Mouse (Mus musculus): ENCODE data around the gene Clec2l.
A peak's percentile ranks its signal among the peaks of the same experiment; 100 is the strongest.
"Not testable (repeated sequence)": the region's sequence is repeated elsewhere in the genome, so short reads cannot be mapped to it uniquely, and the experiment has no call there.

Clec2l gene

GRCm38 (mm10) chr6:38662714-38663615 is at the start of gene Clec2l:
Gene Clec2l, plus strand, starts transcription at chr6:38663069.
- DNase-seq: peak; percentile 61

- DNase-seq: no peak
Observed at GRCm38 (mm10) chr6:38622406-38622805, 40.5 kb upstream of the Clec2l start.

- DNase-seq: no peak
Observed at GRCm38 (mm10) chr6:38623457-38623856, 39.4 kb upstream of the Clec2l start.

- no peak for DNase-seq
Observed at GRCm38 (mm10) chr6:38624439-38624838, 38.4 kb upstream of the Clec2l start.

DNA sequence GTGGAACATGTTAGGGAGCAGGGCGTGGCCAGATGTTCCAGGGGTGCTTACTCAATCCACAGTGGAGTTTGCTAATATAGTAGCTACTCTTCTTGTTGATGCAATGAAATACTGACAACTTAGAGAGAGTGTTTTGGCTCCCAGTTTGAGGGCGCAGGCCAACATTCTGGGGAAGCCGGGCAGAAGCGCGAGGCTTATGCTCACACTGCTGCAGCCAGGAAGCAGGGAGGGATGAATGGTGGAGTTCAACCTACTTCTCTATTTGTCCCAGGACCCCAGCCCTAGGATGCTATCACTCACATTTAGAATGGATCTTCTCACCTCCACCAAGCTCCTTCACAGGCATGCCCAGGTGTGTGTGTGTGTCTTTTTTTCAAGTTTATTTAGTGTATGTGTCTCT is 36.8 kb upstream of the Clec2l start:
- no peak for DNase-seq

DNA sequence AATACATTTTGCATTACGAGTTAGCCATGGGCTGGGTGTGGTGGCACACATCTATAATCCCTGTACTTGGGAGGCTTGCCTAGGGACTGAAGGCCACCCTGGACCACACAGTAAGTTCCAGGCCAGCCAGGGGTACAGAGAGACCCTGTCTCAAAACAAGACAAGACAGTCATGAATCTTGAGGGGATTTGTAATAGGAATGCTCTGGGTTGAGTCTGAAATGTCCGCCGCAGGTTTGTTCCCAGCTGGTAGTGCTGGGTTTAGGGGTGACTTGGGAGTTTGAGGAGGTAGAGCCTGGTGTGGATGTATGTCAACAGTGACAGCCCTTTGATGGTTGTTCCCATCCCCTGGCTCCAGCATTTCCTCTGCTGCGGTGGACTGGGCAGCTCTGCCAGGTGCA is 35.8 kb upstream of the Clec2l start:
- DNase-seq: no peak

GRCm38 (mm10) chr6:38627486-38627885 is 35.4 kb upstream of the Clec2l start:
- DNase-seq: no peak

DNA sequence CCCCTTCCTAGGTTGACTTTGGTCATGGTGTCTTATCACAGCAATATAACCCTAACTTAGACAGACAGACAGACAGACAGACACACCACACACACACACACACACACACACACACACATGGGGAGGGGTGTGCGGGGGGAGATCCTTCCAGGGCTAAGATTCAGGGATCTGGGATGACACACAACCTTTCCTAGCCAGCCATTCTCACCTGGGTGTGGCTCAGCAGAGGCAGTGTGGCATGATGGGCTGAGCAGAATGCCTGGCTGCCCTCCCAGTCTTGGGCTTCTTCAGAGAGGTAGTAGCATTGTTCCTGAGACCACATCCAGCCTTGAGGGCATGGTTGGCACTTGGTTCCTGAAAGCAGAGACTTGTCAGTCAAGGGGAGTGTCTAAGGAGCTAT is 33.3 kb upstream of the Clec2l start:
- DNase-seq: no peak

- no peak for DNase-seq
Observed at GRCm38 (mm10) chr6:38632826-38633225, 30.0 kb upstream of the Clec2l start.

GRCm38 (mm10) chr6:38634461-38634860 is 28.4 kb upstream of the Clec2l start:
- no peak for DNase-seq

- peak; percentile 62 for DNase-seq
Observed at GRCm38 (mm10) chr6:38635941-38636851, 26.7 kb upstream of the Clec2l start.

GRCm38 (mm10) chr6:38636852-38637618 is 25.8 kb upstream of the Clec2l start, which contains the start of gene Klrg2:
Gene Klrg2, minus strand, starts transcription at chr6:38637242.
- peak; percentile 21 for DNase-seq

DNA sequence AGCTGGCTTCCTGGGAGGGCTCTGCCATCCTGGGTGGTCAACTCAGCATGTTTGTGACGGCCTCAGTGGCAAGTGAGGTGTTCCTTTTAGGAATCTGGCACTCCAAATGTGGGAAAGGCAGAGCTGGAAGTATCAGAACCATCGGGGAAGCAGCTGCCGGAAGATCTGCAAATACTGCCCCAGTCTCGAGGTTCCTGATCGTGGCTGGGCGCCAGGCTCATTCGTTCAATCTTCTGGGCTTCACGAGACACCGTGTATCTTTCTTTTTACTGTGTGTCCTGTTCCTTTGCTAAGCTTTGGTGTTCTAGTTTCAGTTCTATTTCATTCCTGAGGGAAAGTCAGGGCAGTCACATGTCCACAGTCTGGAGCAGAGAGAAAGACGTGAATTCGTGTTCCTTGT is 22.5 kb upstream of the Clec2l start:
- DNase-seq: no peak

DNA sequence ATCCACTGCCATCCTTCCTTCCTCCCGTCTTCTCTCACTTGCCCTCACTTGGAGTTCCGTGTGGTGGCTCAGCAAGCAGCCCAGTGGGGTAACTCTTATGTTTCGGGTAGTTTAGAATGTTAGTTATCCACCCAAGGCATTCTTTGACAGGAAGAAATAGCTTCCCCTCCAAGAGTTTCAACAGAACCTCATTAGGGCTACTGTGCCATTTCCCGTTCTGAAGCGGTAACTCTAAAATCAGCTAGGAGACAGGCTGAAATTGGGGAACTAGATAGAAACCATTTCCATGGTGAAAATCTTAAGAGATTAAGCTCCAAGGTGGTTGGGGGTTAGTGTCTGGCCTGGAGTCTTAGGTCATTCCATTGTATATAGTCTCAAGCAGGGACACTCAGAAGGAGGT is 21.6 kb upstream of the Clec2l start:
- no peak for DNase-seq

- no peak for DNase-seq
Observed at GRCm38 (mm10) chr6:38641645-38642044, 21.2 kb upstream of the Clec2l start.

GRCm38 (mm10) chr6:38642593-38642992 is 20.3 kb upstream of the Clec2l start:
- DNase-seq: no peak

GRCm38 (mm10) chr6:38643039-38643438 is 19.8 kb upstream of the Clec2l start:
- DNase-seq: no peak

DNA sequence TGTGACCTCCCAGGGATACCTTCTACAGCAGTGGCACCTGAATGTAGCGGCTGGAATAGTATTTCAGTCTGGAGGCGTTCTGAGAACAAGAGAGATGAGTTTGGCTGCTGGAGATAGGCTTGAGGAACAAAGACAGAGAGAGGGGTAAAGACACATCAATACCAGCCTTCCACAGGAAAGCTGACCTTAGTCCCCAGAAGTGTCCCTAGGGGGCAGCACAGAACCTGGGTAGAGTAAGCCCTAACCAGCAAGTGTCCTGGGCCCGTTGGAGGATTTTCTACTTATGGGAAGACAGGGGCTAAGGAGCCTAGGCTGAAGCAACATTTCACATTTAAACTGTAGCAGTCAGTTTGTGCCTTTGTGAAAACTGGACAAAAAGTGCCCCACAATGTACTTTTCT is 13.3 kb upstream of the Clec2l start:
- DNase-seq: no peak

DNA sequence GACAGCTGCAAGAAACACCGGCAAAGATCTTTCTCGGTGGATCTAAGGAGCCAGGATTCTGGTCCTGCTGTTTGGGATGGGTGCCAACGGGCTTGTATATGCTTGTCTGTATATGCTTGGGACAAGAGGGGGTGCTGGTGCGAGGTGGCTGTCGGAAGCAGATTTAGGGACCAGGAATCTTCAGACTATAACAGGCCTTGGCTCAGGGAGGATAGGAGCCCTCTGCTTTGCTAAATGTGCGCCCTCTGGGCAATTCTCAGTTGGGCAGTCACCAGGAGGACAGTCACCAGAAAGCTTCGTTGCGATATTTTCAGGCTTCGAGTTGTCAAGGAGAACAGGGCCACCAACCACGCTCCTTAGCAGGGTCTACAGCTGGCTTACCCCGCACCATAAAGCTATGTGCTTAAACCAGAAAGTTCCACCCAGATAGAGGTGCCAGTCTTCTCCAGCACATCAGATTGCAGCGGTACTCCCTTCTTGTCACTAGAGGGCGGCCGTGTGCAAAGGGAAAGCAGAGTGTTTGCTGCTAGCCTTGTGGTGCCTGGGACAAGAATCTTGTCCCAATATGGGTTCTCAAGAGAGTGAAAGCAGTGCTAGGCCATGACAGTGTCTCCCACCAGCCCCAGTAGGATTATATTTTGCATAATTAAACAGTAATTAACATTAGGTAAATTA is 12.5 kb upstream of the Clec2l start:
- DNase-seq: peak; percentile 68

- no peak for DNase-seq
Observed at GRCm38 (mm10) chr6:38661626-38662025, 1.2 kb upstream of the Clec2l start.

- no peak for DNase-seq
Observed at GRCm38 (mm10) chr6:38669580-38669979, 6.7 kb downstream of the Clec2l start.

DNA sequence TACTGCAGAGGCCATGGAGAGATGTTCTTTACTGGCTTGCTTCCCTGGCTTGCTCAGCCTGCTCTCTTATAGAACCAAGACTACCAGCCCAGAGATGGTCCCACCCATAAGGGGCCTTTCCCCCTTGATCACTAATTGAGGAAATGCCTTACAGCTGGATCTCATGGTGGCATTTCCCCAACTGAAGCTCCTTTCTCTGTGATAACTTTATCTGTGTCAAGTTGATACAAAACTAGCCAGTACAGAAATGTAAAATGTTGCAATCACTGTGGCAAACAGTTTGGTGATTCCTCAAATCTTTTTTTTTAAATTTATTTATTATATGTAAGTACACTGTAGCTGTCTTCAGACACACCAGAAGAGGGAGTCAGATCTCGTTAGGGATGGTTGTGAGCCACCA is 7.6 kb downstream of the Clec2l start:
- DNase-seq: not testable (repeated sequence)
